Mouse (Mus musculus): ENCODE measurements at regions not wholly inside any gene's neighbourhood (a gene's known extent, or its start where the extent isn't known, plus 50 kb on each side); places are given as distances from the start of the nearest gene placed in this dataset.
"Not testable (repeated sequence)": the region's sequence is repeated elsewhere in the genome, so short reads cannot be mapped to it uniquely, and the experiment has no call there.

DNA sequence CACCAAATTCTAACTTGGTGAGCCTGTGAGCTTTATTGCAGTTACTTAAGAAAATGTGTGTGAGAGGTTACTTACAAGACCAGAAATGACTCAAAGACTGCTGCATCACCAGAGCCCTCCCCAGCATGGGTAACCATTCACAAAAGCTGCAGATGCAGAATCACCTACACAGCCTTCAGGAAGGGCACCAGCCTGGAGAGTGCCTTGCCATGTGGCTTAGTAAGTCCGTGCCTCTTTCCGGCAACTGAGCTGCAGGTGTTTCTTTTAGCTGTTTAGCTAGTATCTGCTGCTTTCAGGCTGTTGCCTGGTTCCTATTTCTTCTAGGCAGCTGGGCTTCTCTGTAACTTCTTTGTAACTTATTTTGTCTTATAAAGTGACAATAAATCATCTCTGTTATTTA, 213.2 kb upstream of the Stxbp6 start:
- no peak for DNase-seq (ENCODE audit: extremely low read depth, low read depth)

DNA sequence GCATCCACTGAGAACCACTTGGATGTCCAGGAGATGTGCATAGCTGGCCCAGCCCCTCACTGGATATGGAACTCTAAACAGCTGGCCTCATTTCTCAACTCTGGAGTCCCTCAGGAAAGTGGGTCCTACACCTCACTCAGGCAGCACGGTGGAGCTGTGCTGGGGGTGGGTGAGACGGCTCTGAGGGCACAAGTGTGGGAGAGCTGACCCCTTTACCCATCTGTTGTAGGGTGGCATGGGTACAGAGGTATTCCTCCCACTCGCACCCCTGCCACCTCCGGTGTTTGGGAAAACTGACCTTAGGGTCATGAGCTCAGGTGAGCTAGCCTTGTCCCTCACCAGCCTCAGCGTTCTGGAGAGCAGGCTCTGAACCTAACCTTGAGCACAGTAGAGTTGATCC, 181.8 kb upstream of the Stxbp6 start:
- no peak for DNase-seq (ENCODE audit: extremely low read depth, low read depth)

DNA sequence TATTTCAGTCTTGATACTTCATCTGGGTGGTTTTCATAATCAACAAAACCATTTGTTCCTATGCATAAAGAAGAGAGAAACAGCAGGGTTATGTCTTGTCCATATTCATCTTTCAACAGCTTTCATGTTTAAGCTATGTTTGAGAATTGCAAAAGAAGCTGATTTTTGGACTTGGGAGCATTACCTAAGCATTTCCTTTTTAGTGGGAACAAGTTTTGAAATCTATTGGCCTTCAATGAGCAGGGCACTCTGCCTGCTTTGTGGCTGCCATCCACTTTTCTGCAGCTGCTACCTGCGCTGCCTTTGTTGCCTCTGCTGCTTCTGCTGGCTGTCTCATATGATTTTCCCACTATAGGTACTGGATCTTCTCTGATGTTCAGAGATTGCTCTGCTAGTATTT, 136.6 kb upstream of the Stxbp6 start:
- DNase-seq (ENCODE audit: extremely low read depth, low read depth), result no peak

DNA sequence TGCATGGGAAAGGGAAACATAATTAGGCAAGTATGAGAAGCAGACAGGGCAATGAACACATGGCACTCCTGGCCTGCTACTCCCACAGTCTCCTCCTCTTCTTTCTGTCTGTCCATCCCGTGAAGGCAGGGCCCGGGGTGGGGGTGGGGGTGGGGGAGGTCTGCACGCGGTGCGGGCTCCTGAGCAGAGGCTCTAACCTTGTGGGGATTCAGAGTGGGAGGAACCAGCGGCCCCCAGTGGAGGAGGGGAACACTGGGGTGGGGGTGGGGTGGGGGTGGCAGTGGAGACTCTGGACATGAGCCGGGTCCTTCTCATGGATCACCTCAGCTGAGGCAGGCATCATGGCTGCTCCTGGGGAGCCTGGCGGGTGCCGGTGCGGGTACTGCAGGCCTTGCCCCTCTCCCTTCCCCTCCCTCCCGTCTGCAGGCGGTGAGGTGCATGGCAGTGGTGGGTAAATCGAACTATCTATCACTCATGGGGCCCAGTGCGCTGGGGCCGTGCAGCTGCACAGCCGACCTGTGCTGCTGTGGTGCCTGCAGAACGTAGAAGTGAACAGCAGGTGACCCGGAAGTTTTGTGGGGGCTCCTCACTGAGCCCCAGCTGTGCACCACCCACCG, 120.9 kb upstream of the Stxbp6 start:
- DNase-seq (ENCODE audit: extremely low read depth, low read depth), result no peak

DNA sequence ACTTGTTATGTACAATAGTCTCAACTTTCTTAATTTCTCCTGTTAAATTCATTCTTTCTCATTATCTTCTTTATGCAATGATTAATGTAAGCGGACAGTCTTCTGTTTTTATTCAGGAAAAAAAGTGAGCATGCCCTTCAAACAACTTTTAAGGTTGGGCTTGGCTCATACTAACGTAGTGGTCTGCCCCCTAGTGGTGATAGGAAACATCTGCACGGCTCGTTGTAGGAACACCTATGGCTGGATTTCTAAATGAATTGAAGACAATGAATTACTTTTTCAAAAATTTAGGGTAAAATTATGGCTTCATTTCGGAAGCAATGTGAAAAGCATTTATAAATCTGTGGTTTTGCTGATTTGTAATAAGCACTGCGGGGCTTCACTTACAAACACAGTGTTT, 112.6 kb upstream of the Stxbp6 start:
- DNase-seq (ENCODE audit: extremely low read depth, low read depth), result peak; percentile 4

DNA sequence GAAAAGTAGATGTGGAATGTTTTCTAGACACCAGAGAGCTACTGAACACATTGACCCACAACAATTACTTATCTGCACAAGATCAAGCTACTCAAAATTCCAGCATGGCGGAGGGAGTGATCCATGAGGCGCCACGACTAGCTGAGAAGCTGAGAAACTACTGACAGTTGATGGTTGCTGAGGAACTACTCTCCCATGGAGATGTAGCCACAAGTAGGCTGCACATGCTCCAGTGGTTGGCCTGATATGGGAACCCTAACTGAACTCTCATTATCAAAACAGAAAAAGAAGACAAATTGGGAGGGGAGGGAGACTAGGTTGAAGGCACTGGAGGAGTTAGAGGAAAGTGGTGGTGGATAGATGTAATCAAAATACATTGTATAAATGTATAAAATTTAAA, 110.0 kb upstream of the Stxbp6 start:
- DNase-seq (ENCODE audit: extremely low read depth, low read depth), result no peak

DNA sequence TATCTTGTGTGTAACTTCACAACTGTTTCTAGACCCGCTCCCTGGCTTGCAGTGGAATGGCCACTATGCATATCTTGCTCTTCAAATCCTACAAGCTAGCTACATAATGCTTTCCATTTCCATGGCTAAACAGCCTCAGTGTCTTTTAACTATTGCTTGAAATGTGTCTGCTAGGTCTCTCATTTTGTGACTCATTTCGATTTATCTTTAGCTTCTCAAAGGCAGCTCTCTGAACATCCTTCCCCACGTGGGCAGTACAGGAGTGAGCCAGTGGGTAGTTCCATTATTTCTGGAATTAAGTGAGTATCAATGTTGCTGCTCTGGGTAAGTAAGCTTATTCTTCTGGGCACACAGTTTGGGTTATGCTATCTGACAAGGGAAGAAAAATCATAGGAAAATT, 102.9 kb upstream of the Stxbp6 start:
- no peak for DNase-seq (ENCODE audit: extremely low read depth, low read depth)

DNA sequence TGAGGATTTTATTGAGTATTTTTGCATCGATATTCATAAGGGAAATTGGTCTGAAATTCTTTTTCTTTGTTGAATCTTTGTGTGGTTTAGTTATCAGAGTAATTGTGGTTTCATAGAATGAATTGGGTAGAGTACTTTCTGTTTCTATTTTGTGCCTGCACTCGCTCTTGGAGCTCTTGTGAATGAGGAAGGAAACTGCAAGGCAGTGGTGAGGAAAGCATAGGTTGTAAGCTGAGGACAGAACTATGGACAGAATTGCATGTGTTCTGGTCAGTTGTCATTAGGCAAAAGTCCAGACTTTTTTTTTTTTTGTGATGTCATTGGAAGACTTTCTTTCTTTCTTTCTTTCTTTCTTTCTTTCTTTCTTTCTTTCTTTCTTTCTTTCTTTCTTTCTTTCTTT, 100.8 kb upstream of the Stxbp6 start:
- not testable (repeated sequence) for DNase-seq (ENCODE audit: extremely low read depth, low read depth)

DNA sequence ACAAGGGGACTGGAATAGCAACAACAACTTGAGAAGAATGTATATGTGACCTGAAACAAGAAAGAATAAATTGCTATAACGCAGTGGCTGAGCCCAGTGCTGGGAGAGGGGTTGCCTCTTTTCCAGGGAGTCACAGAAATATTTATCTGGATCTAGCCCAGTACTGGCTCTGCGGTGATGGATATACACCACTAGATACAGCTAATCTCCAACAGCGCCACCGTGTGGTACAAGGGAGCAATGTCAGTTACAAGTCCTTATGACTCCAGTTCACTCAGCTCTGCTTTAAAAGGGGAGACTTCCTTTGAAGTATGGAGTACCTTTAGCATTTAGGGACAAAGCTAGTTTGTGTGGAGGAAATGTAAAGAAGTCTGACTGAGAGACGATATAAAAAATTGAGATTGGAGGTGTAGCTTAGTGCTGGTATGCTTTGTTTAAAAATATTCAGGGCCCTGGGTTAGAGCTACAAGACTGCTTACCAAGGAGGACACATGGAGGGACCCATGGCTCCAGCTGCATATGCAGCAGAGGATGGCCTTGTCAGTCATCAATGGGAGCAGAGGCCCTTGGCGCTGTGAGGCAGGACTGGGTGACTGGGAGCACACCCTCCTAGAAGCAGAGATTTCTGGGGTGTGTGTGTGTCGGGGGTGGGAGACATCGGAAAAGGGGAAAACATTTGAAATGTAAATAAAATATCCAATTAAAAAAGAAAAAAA, 97.6 kb upstream of the Stxbp6 start:
- DNase-seq (ENCODE audit: extremely low read depth, low read depth), result peak; percentile 13

DNA sequence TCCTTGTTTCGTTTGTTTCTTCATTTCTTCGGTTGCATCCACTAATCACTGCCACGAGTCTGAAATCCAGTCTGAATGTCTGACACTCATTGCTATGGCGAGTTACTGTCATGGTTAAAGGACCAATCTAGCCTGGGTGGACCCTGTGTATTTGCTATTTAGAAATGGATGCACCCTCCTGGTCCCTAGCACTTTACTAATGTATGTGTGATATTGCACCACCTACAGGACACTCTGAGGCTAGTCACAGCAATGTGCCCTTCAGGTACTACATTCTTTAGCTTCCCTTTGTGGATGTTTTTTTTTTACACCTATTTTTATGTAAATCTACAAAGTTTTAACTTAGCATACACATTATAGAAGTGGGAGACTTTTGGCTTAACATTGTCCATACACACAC, 87.5 kb upstream of the Stxbp6 start:
- DNase-seq (ENCODE audit: extremely low read depth, low read depth), result no peak

DNA sequence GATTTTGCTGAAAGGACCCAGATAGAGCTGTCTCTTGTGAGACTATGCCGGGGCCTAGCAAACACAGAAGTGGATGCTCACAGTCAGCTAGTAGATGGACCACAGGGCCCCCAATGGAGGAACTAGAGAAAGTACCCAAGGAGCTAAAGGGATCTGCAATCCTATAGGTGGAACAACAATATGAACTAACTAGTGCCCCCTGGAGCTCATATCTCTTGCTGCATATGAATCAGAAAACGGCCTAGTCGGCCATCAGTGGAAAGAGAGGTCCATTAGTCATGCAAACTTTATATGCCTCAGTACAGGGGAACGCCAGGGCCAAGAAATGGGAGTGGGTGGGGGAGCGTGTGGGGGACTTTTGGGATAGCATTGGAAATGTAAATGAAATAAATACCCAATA, 87.1 kb upstream of the Stxbp6 start:
- not testable (repeated sequence) for DNase-seq (ENCODE audit: extremely low read depth, low read depth)

DNA sequence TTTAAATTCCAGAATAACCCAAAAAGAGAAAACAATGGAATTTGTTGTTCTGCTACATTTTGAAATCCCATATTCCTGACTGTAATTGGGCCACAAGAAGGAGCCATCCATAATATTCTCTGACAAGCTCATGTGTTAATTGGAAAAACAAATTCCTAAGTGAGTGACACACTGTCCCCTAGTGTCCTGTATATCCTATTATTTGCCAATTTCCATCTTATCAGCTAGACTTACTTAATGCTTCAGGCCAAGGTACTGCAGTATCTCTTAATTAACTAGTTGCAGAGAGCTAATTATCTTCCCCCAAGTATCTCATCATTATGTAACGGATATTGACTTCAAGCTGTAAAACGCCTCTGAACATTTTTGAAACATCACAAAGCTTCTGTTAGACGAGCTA, 84.5 kb upstream of the Stxbp6 start:
- DNase-seq (ENCODE audit: extremely low read depth, low read depth), result no peak

DNA sequence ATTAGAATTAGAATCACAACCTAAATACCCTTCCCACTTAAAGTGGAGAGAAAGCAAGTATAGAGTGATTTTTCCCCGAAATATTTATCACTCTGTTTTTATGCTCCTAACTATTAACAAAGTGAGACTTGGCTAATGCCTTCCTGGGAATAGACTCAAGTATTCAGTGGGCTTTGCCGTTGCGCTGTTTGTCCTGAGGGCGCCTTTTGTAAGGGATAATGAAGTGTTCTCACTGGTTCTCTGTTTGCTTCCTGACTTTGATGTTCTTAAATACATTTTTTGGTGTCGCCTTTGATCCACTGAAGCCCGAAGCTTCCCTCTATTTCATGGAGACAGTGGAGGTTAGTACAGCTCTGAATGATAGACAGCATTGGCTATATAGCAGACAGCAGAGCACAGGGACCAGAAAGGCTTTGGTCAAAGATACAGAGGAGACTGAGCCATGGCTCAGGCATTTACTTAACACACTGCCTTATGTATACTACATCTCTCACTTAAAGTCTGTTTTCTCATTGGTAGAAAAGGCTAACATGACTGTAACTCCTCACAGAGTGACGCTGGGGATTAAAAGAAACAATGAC, 63.0 kb upstream of the Stxbp6 start:
- DNase-seq (ENCODE audit: extremely low read depth, low read depth), result no peak

DNA sequence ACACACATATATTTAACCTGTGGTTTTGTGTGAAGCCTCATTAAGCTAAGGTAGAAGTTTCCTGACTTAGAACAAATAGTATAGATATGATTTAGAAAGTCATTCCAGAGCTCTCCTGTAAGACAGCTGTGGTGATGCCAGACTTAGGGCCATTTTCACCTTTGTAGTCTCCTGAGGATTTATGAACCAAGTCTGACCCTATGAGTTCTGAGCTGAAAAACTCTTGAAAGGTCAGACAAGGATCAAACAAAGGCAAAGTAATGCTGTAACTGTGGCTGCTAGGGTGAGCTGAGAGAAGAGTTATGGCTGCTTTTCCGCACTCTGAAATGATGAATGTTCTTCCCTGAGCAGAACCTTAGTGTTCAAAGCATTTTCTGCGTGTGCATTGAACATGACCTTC, 58.9 kb upstream of the Stxbp6 start:
- no peak for DNase-seq (ENCODE audit: extremely low read depth, low read depth)

DNA sequence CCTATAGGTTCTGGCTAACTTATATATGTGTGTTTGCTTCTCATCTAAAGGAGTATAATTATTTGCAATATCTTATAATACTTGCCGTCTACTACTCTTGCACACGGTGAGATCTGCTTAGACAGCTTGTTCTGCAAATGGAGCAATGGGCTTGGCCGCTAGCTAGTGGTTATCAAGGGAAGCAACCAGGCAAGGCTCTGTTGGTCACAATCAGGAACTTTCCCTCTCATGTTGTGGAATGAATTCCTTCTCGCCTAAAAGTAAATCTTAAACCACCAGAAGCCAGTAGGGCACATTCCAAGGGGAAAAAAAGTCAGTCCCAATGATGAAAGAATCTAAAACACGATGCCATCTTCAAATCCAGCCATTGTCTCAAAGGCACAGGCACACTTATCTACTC, 56.6 kb upstream of the Stxbp6 start:
- DNase-seq (ENCODE audit: extremely low read depth, low read depth), result no peak

DNA sequence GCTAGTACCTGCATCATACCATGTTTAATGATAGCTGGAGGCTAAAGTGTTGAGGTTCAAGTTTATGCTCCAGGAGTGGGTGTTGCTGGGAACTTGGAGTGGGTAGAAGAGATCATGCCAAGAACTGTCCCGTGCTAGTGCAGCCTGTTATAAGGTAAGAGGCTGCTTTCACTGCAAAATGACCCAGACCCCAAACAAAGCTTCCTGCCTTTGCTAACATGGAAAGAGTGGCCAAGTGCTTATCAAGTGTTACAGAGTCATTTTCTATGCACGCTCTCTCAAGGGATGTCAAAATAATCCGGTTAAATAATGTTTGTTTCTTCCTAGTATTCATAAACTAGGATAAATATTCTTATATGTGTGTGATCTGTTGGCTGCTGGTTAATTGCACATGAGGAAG, 51.4 kb upstream of the Stxbp6 start:
- no peak for DNase-seq (ENCODE audit: extremely low read depth, low read depth)
